Comparison of ENCODE assay signal across 33 mouse cellular contexts in the genomic region with DNA sequence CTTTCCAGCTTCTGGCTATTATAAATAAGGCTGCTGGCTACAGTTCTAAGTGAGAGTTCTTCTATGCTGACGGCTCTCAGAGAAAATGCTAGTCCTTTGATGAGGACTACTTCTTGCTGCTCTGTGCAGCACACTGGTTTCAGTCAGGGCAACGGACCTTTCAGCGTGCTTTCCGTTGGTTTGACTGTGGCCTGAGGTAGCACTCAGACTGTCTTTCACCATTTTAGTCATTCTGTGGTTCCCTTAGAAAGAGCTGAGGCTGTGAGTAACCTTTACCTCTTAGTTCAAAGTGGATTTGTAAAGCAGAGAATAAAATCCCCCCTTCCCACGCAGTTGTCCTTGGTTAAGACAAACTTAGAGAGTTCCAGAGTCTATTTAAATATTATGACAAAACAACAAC.
"Had no signal": no experiment of that assay in that cellular context is flagged by ENCODE, and none has a peak within 500 bp of the region (broad histone marks: within the 10 kb centered on the region; RNA-seq: fewer than 3 reads in every experiment).

No protein-coding gene starts in this region.

- H3K9me3 ChIP-seq: heart, embryonic 10.5 days; heart, embryonic 13.5 days; heart, embryonic 15.5 days; hindbrain, embryonic 10.5 days; hindbrain, embryonic 12.5 days; hindbrain, embryonic 13.5 days; hindbrain, embryonic 15.5 days; intestine, embryonic 15.5 days; kidney, embryonic 15.5 days had no signal

- H3K4me3 ChIP-seq: heart, embryonic 10.5 days; heart, embryonic 12.5 days; heart, embryonic 13.5 days; heart, embryonic 15.5 days; hindbrain, embryonic 10.5 days; hindbrain, embryonic 12.5 days; hindbrain, embryonic 13.5 days; hindbrain, embryonic 15.5 days; intestine, embryonic 15.5 days; kidney, embryonic 15.5 days; layer of hippocampus, adult 2 months; left cerebral cortex, adult 2 months had no signal

- H3K4me1 ChIP-seq: heart, embryonic 10.5 days; heart, embryonic 12.5 days; hindbrain, embryonic 10.5 days; hindbrain, embryonic 12.5 days; hindbrain, embryonic 13.5 days; hindbrain, embryonic 15.5 days had no signal

- H3K4me2 ChIP-seq: heart, embryonic 12.5 days; heart, embryonic 13.5 days; heart, embryonic 15.5 days; hindbrain, embryonic 12.5 days; hindbrain, embryonic 13.5 days; hindbrain, embryonic 14.5 days; hindbrain, embryonic 15.5 days; intestine, embryonic 15.5 days; kidney, embryonic 15.5 days had no signal

- H3K27ac ChIP-seq: heart, embryonic 10.5 days; heart, embryonic 13.5 days; heart, embryonic 15.5 days; hindbrain, embryonic 10.5 days; hindbrain, embryonic 12.5 days; hindbrain, embryonic 13.5 days; hindbrain, embryonic 14.5 days; hindbrain, embryonic 15.5 days; hindbrain, postnatal 0 days; intestine, embryonic 15.5 days; kidney, embryonic 15.5 days; kidney, postnatal 0 days; left cerebral cortex, adult 2 months had no signal

- H3K27me3 ChIP-seq: heart, embryonic 12.5 days; heart, embryonic 13.5 days; heart, embryonic 15.5 days; hindbrain, embryonic 12.5 days; hindbrain, embryonic 13.5 days; hindbrain, embryonic 15.5 days; intestine, embryonic 15.5 days; kidney, embryonic 15.5 days had no signal

- H3K36me3 ChIP-seq: heart, embryonic 10.5 days; heart, embryonic 12.5 days; heart, embryonic 13.5 days; heart, embryonic 15.5 days; hindbrain, embryonic 10.5 days; hindbrain, embryonic 12.5 days; hindbrain, embryonic 13.5 days; hindbrain, embryonic 15.5 days; intestine, embryonic 15.5 days; kidney, embryonic 15.5 days had no signal

- H3K9ac ChIP-seq: heart, embryonic 12.5 days; heart, embryonic 13.5 days; heart, embryonic 15.5 days; hindbrain, embryonic 12.5 days; hindbrain, embryonic 13.5 days; hindbrain, embryonic 14.5 days; hindbrain, embryonic 15.5 days; intestine, embryonic 15.5 days; kidney, embryonic 15.5 days had no signal

- ATAC-seq: hindbrain, embryonic 16.5 days; hindbrain, postnatal 0 days; inflammation-experienced regulatory T-cells, adult 6 months had no signal

- DNase-seq: heart, postnatal 10 days; heart, postnatal 14 days; heart, postnatal 36 days; heart, postnatal 4 days; kidney, adult 11 months; kidney, adult 18-20 months; kidney, adult 2 months; kidney, adult 8-10 months; kidney, adult 9 months; kidney, postnatal 10 days; kidney, postnatal 14 days; kidney, postnatal 25 days; kidney, postnatal 36 days; kidney, postnatal 4 days; layer of hippocampus, adult 9-11 months; layer of hippocampus, postnatal 36 days had no signal
